8 mouse cellular contexts compared by ENCODE assay signal in the genomic region with DNA sequence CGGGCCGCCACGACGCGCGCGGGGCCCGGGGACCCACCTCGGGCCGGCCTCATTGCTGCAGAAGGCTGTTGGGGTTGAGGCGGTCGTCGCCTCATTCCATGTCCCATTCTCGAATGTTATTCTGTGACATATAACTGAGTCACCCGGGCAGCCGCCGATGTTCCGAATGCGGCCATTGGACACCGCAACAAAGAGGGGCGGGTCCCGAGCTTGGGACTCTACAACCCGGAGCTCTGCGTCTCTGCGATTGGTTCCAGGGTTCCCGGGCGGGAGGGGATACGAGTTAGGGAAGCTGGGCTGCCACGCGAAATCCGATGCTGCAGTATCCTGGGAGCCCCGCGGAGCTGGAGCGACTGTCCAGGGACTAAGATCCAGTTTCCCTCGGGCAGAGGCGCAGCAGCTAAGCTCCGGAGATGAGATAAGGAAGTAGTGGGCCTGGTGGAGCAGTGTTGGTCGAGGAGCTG. TPM values are rescaled to one million over a fixed set of nuclear protein-coding genes. Genes with fewer than 3 reads are reported as not detected.
DNase-seq lines count a peak whose midpoint lies in the region; ATAC-seq lines count a peak whose summit lies in the region.

A gene (minus strand): TSS at position 197 of the 464 bp plus-strand sequence.

- peak; percentile 92 for DNase-seq in adrenal gland, postnatal 14 days
- peak; percentile 98 for DNase-seq in embryo, embryonic 10.5 days (ENCODE audit: low spot score)
- peak; percentile 69 to 74 for DNase-seq in gastrocnemius, postnatal 36 days
- DNase-seq in intestine, embryonic 14.5 days (ENCODE audit: low spot score): peak; percentile 91
- peak; percentile 19 to 73 for DNase-seq in left cerebral cortex, adult 9 months (ENCODE audit: low spot score in 2 of 2)
- DNase-seq in right cerebral cortex, postnatal 10 days (ENCODE audit: low spot score in 2 of 2): peak; percentile 92 to 94

- peak within 1 kb of the TSS; percentile 97 for H3K4me2 ChIP-seq in intestine, embryonic 14.5 days (ENCODE audit: low read length)

- peak within 1 kb of the TSS; percentile 54 for H3K9ac ChIP-seq in intestine, embryonic 14.5 days (ENCODE audit: low read length)

- H3K4me1 ChIP-seq in intestine, embryonic 14.5 days (replicated peaks; ENCODE audit: control insufficient read depth, insufficient read depth, low read length): peaks cover 21% of the 10 kb centered on the region

- H3K9me3 ChIP-seq in intestine, embryonic 14.5 days (ENCODE audit: control insufficient read depth, low read length): no peaks in the 10 kb centered on the region

- H3K27me3 ChIP-seq in intestine, embryonic 14.5 days (replicated peaks; ENCODE audit: control insufficient read depth, insufficient read depth, low read length): no peaks in the 10 kb centered on the region

- under 1% methylated on average over 38 of the region's 38 CpGs for WGBS in intestine, embryonic 14.5 days

- peaks cover 21% of the 10 kb centered on the region for H3K36me3 ChIP-seq in intestine, embryonic 14.5 days (ENCODE audit: control insufficient read depth, insufficient read depth, low read length)

- peak within 1 kb of the TSS; percentile 72 for H3K4me3 ChIP-seq in intestine, embryonic 14.5 days (ENCODE audit: low read depth, low read length)

- peak; percentile 98 for ATAC-seq in intestine, embryonic 14.5 days (replicated peaks; ENCODE audit: low FRiP score, low TSS enrichment, low read depth)
- ATAC-seq in megakaryocyte, adult 5-6 weeks (ENCODE audit: poor library complexity, severe bottlenecking): peak; percentile 74
- no peak for ATAC-seq in activated CD4-positive, CD25-positive, alpha-beta regulatory T cell, adult 4 months

- peak within 1 kb of the TSS; percentile 93 for H3K27ac ChIP-seq in intestine, embryonic 14.5 days (ENCODE audit: low read depth)

- intact Hi-C loops in gastrocnemius, postnatal 36 days (cut with DNase I): no loop called here

RNA-seq across cellular contexts. Expression of the gene that starts here (rescaled TPM):
- 0.48 and 1.2 TPM in 2 replicates for total RNA-seq in adrenal gland, postnatal 14 days (2021)
- total RNA-seq in gastrocnemius, postnatal 36 days (2021): under 1 TPM; 0.37 to 0.56 TPM
- polyA plus RNA-seq in intestine, embryonic 14.5 days (2014; fragmentation: Nextera tagmentation; extraction: Ambion mirVana): 32.7 and 38.9 TPM in 2 replicates
- total RNA-seq in megakaryocyte, adult 5-6 weeks (2015): not detected in 2 replicates
- total RNA-seq in megakaryocyte, adult 5-6 weeks (2017): 0.07 TPM in 1 of 2 replicates, not detected in the other
- polyA plus RNA-seq in activated CD4-positive, CD25-positive, alpha-beta regulatory T cell, adult 4 months (2017; shearing (Covaris generic)): under 1 TPM; 0.15 to 0.30 TPM

Comparison
In these comparisons a context has a peak if more than half of its experiments do, and no peak if none do; other contexts are left out.
1. RNA of the gene that starts here (polyA plus RNA-seq): 32.7 to 38.9 TPM in intestine, embryonic 14.5 days; 0.15 to 0.30 TPM in activated CD4-positive, CD25-positive, alpha-beta regulatory T cell, adult 4 months; every median in the first group is over 10 times any median in the second.
2. Peak in DNase-seq in gastrocnemius, postnatal 36 days; RNA of the gene not detected or under 1 TPM.
3. Peak in ATAC-seq in megakaryocyte, adult 5-6 weeks; RNA of the gene not detected or under 1 TPM.
4. DNase-seq: peak in every context shown above with its lines; median percentile 98 in embryo, embryonic 10.5 days; 93 in right cerebral cortex, postnatal 10 days; 92 in adrenal gland, postnatal 14 days; 91 in intestine, embryonic 14.5 days; 72 in gastrocnemius, postnatal 36 days; 46 in left cerebral cortex, adult 9 months.